Mouse (Mus musculus) ovary, postnatal 10 days (tissue): ENCODE data around the gene Cpb2.

Source experiments
- DNase-seq: peaks from one replicate; pipeline ENCODE4 v3.0.0; 2022; ENCODE audit warnings: low spot score

Cpb2 gene

DNA sequence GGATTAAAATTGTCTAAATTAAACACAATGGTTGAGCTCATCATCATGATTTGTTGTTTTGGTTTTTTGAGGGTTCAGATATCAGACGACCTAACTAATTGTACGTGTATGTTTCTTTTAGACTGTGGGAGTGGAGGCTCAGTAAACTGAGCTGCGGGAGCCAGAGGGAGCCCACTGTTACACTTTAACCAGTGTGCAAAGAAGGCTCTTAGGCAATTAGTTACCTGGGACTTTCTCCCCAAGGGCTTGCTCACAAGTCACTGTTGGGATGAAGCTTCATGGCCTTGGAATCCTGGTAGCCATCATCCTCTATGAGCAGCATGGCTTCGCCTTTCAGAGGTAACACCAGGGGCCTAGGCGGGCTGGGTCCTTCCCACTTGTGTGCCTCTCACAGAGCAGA, at the start of gene Cpb2:
TSS of gene Cpb2 (plus strand) at position 201 of the 400 bp plus-strand sequence.
- no peak for DNase-seq

DNA sequence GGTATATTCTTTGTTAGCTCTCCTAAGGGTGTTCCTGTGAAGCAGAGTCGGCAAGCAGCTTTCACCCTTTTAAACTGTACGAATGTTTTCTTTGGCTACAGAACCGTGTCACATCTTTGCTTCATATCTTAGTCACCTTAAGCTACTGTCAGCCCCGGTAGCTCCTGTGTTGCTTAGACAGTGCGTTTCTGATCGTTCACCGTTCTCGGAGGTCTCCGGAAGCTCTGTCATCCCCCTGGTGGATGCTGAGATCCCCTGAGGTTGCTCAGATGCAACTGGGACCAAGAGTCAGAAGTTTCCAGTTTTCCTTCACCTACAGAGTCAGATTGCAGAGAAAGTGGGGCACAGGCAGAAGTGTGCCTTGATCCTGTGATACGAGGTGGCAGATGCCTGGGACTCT, 49.7 kb upstream of the Cpb2 start:
- DNase-seq = no peak

DNA sequence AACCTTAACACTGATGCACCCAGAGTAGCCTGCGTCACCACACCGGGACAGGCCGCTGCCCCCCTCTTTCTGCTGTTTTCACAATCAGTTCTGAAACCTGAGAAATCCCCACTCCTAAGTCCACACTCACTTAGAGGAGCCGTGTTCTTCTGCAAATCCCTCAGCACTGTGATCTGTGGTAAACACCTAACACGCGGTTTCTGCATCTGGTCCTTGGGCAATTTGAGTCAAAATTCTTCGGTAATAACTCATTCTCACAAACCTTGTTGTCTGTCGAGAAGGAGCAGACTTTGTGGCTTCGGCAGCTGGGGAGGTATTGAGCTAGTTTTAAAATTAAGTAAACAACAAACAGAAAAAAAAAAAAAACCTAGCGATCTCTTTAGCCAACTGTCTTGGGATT, 49.2 kb upstream of the Cpb2 start:
- DNase-seq = no peak

DNA sequence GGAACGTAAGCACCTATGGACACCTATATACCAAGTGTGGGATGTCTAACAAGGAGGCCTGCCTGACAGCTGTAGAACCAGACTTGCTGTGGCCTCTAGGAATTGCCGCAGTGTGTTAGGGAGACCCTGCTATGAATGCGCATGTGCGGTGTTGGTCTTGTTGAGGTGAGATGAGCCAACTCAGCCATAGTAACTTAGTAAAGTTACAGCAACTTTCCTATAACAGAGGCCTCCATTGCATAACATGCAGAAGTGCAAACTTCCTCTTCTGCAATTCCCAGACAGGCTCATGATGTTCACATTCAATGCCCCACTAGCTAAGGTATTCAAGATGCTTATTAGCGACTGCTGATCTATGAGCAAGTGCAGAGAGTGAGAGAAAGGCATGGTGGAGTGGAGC, 46.6 kb upstream of the Cpb2 start:
- DNase-seq = no peak

DNA sequence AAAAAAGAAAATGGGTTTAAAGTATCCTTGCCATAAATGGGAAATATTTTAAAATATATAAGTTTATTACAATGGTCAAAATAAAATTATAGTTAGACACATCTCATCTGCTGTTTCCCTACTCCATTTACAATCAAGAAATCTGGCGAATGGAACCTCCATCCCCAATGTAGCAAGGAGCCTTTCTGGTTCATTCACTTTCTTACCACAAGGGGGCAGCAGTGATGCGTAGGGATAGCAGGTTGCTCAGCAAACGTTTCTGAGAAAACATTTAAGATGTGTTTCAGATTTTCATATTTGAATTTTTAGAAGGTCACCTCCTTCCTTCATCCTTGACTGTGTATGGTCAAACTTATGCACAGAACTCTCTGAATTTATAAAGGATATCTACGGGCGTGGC, 45.1 kb upstream of the Cpb2 start:
- DNase-seq = no peak

DNA sequence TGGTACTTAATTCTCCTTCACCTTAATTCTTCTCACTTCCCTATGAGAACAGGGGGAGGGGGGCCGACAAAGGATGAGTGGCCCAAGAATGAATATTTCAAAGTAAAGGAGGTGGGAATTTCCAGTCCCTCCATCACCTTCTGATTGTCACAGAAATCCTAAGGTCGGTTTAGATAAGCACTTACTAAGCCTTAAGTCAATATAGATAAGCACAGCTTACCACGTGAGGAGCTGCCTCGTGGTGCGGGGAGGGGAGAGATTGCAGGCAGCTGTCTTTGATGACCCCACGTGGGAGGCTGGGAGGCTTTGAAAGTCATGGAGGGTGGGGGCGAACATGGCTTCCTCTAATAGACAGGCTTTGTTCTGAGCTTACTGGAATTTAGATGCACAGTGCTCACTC, 44.4 kb upstream of the Cpb2 start:
- no peak for DNase-seq

DNA sequence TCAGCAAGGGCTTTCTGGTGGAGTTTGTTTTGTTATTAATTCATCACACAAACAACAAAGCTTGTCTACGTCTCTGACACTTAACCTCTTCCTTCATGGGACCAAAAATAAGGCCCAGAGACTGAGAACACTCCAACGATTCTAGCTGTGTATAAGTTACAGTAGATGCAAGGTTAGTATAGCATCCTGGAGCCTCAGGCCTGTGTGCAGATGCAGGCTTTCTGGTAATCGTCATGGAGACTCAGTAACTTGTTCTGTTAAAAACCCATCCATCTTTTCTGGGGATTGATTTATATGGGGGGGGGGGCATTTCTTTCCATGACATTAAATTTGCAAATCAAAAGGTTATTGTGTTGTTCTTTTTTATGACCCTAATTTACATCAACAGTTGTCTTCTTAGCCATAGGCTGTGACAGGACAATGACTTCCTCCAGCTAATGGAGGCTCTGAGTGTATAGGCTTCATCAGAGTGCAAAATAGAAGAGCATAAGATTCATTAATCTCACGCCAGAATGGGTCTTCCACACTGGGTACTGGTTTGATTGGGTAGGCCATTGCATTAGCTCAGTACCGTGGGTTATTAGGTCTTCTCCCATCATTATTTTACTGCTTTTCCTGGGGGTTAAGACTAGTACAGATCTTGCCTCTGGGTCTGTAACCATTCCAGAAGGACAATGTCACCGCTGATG, 36.6 kb upstream of the Cpb2 start:
- no peak for DNase-seq

DNA sequence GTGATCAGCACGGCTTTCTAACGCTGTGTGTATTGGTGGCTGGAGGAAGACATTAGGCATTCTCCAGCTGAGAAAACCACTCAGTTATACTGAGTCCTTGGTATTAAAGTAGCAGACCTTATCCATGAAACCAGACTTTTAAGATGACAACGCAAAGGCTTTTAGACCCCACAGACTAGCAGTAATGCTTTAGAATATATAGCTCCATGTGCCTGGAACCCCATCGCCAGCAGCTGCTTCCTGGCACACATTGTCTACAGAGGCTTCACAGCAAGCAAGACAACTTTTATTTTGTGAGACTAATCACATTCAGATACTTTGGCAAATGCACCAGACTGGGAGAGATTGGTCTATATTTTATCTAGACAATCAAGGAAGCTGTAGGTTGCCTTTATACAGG, 35.8 kb upstream of the Cpb2 start:
- DNase-seq = no peak

DNA sequence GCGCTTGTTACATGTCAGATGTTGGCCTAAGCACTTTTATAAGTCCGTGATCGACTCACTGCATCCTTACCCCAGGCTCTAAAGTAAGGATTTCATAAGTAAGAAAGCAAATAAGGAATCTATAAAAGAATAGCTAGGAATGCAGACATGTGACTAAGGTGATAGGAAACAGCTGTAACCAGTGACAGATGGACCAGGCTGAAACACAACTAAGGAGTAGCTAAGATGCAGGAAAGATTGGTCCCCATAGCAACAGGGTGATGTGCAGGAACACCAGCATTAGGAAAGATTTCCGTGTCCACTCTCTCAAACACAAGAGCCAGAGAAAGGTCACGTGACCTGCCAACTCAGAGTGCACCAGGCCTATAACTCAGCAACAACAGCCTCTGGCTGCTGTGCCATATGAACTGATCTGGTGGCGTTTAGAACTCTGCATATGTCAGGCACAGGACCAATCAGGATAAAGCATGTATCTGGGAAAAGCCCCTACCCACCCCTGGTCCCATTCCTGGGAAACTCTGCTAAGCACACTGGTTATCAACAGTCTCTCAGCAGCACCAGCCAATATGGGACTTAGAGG, 33.4 kb upstream of the Cpb2 start:
- no peak for DNase-seq

DNA sequence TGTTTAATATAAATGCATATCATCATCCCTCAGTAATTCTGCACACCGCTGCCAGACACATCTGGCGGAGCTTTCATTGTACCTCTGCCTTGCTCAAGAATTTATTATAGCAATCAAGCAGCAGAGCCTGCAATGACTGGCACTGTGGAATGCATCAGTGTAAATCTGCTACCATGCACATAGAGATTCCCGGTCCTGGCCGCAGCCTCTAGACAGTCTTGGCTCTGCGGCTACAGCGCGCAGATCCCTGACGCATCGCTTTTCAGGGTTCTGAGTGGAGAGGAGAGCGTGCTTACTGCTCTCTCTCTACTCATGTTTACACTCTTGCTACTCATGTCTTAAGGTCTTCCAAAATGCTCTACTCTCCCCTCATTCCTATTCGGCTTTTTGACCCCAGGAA, 28.3 kb upstream of the Cpb2 start:
- DNase-seq = no peak

DNA sequence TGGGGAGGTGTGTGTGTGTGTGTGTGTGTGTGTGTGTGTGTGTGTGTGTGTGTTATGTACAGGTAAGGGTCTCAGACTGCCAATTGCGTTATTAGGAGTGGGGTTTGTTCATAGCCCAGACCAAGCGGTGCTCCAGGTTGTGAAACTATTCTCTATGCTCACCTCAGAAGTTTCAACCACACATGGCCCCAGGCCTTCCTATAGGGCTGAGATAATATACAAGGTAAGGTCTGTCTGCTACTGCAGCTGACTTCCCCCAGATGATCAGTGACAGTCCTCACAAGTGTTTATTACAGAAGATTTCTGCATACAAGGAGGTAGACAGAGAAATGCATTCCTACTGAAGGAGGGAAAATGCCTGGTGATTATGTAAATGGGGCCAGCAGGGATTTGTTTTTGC, 23.2 kb upstream of the Cpb2 start:
- DNase-seq = no peak

DNA sequence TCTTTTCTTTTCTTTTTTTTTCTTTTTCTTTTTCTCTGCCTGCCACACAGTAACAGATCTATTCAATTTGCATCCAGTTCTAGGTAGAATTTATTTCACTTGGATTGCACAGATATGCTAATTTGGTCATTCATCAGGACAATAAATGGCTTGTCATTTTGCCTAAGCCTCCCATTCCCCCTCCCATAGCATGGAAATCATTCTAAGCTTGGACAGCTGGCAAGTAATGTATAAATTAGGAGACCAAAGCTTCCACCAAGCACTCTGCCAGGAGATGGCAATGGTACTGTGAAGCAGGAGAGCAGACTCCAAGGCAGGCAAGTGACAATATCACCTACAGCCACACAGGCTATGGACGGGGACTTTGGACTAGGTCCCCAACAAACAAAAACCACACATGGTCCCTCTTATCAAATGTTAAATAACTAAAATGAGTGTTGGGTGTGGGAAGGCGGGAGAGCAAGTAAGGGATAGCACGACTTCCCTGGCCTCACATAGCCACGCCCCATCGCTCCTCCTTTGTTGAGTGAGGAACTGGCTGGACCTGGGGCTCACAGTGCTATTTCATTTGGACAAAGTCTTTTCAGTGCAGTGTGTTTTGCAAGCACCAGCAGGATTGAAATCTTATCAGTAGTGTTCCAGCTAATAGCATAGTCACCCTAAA, 22.7 kb upstream of the Cpb2 start:
- no peak for DNase-seq

DNA sequence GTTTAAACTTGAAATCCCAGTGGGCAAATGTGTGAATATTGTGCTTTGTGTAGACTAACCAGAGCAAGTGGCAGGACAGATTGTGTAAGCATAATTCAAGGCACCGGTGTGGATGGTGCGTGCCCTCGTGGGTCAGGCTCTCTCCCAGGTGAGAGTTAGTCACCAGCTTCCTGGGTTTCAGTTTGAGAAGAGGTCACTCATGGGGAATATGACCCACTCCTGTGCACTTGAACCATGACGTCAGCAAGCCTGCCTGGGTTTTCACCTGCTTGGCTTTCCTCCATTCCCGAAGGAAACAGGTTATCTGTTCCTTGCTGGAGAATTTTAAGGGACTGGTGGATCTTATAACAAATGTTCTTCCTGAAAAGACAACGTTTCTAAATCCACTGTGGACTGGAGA, 19.7 kb upstream of the Cpb2 start:
- DNase-seq = no peak

DNA sequence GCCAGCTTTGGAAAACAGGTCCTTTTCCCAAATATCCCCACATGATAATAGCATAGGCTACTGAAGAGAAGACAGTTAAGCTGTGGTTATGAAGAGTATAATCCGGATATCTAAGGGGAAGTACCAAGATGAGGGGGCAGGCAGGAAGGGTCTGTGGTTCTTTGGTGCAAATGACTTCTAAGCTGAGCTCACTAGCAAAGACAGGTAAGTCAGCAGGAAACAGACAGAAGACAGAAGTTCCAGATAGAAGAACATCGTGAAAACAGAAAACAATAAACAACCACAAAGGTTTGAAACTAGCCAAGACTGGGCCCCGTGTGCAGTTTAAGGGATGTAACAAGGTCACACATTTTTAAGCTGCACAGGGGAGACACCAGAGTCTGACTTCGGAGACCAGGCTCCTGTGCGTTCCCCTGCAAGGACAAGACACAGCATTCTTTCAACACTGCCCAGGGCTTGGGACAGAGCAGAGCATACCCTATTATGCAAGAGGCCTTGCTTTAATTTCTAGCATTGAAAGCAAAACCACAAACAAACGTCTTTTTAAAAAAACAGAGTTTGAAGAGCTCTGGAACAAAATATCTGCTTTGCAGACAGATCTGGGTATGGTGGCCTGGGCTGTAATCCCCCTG, 14.5 kb upstream of the Cpb2 start:
- DNase-seq = no peak

DNA sequence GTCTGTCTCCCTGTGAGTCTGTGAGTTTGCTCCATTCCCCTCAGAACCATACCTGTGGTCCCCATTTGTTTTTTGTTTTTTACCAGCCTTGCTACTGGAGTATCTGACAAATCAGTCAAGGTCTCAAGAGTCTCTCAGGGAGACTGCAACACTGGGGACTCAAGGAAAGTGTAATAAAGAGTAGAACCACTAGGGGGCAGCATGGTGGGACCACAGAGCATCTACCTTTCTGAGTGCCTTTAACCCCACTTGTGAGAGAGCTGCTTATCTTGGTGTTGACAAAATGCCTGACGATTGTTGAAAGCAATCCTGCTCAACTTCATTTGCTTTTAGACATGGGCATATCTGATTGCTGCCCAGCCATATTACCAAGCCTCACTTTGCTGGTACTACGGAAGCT, 12.3 kb upstream of the Cpb2 start:
- no peak for DNase-seq

DNA sequence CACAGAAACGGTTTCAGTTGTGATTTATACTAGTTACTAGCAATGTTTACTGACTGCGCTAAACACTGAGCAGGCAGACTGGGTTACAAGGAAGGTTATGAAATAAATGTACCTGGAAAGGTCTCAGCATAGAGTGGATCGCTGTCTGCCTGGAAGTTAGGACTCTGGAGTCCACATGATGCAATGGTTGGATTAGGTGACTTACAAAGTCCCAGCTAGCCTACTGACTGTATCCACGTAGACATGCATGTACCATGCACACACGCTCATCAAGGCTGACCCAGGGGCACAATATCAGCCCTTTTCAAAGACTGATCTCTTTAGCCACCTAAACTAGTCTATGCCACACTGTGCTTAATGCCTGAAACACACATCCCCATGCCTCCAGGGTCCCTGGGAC, 9.0 kb upstream of the Cpb2 start:
- DNase-seq = no peak

DNA sequence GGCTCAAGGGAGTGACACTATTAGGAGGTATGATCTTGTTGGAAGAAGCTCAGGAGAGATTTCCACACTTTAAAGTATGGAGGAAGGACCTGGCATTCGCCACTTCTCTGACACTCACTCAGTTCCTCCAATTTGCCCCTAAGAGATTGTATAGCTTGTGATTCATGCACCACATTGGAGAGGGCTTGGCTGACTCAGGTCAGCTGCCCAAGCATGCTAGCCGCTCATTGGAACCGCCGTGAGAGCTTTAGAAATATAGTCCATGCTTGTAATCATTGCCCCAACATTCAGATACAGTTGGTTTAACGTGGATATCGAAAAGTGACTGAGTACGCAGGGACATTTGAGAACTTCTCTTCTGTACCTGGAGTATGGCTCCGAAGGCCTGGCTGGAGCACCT, 6.5 kb upstream of the Cpb2 start:
- no peak for DNase-seq

DNA sequence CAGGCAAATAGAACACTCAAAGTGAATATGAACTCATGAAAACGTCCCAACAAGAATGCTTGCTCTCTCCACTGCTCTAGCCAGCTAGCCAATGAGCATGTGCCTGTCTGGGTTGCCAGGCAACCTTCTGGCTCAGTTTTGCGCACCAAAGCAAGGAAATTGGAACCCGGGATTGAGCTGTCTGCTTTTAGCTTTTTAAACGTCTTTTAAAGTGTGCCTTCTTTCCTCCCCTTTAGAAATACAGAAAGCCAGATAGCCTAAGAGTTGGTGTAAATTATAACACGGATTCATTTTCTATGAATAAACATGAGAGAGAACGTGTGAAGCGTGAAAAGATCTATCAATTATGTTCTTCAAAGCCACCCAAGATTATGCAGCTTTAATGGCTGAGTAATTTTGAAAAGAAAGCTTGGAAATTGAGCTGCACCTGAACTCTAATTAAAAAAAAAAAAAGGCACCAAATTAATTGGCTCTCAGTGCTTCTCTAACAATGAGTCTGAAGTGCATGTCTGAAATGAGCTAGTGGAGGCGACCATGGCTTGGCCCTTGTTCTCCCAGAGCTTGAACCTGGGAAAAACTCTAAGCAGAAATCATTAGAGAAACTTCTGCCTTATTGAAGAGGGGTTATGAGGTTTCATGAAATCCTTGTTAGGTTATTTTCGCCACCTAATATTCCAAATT, 6.0 kb upstream of the Cpb2 start:
- DNase-seq = no peak

DNA sequence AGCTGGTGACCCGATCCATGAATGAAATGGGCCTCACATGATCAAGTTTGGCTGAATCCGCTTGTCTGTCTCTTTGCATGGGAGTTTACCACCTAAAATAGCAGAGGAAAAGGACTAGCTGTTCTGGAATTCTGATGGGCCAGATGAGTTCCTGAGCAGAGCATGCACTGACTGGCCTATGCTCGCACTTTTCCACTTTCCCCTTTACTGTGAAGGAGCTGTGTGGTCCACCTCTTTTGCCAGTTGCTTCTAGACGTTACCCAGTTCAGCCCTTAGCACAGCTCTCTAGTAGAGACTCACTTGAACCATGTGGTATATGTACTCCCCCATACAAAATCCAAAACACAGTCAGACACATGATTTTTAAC, 5.5 kb upstream of the Cpb2 start:
- no peak for DNase-seq

DNA sequence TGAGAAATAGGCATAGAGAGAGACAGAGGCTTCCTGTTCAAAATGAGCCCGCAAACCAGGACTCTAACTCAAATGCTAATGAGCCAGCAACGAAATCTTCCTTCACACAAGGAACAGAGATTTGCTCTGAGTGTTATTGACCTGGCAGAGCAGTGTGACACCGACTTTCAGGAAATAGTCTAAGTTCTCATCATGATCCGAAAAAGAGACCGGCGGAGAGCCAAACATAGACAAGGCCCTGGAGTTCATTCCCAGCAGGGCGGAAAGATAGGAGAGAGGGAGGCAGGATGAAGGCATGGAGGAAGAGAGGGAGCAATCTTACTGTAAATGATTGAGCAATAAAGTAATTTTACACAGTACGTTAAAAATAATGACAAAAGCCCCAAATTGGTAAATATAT, 5.0 kb upstream of the Cpb2 start:
- no peak for DNase-seq

DNA sequence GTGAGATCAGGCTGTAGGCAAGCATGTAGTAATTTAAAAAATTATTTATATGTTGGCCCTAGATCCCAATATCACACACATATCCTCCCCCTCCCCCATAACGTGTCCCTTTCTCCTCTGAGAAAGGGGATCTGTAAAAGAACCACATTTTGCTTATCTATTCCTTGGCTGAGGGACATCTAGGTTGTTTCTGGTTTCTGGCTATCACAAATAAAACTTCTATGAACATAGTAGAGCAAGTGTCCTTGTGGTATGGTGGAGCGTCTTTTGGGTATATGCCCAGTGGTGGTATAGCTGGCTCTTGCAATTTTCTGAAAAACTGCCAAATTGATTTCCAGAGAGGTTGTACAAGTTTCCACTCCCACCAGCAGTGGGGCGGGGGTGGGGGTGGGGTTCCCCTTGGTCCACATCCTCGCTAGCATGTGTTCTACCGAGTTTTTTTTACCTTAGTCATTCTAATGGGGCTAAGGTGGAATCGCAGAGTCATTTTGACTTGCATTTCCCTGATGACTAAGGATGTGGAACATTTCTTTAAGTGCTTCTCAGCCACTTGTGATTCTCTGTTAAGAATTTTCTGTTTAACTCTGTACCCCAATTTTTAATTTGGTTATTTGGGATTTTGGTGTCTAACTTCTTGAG, 3.9 kb upstream of the Cpb2 start:
- DNase-seq = no peak
